Mouse (Mus musculus): ENCODE data around the gene 1700061G19Rik. TPM values are rescaled to one million over a fixed set of nuclear protein-coding genes. Genes with fewer than 3 reads are reported as not detected.

Gene 1700061G19Rik
- total and polyA plus RNA-seq, 3 experiments: 0.27 to 0.68 TPM; not detected in 1

DNA sequence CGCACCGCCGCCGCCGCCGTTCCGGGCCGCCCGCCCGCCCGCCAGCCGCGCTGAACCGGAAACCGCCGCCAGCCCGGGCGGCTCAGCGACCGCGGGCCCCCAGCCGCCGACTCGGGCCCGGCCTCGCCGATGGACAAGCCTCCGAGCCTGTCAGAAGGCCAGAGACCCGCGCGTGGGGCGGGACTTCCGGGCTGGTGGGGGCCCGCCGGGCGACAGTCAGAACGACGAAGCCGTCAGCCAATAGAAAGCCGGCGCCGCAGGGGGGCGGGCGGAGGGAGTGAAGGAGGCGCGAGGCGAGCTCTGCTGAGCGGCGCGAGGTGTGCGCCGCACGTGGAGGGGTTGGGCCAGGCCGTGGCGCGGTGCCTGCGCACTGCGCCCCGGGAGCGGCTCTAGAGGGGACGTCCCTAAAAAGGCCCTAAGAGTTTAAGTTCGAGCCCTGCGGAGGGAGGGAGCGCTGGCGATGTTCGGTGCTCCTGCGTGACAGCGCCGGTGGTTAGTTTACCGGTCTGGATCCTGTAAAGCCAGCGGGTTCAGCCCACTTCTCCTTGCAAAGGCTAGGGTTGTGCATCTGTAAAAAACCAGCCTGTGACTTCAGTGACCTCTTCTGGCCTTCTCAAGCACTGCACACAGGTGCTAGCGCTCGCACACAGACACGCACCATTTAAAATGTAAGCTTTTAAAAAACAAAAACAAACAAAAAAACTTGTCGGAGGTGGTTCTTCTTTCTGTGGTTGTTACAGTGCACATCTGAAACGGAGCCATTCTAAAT, 60.3 kb downstream of the 1700061G19Rik start, which contains the start of gene Mllt1 (continued):
- TF ChIP-seq E2F4 (IDR thresholded peaks at IDR 0.05; ENCODE audit: borderline replicate concordance, low read depth, low read length): peak; percentile 49; the same call in 1 of the 2 replicates
- TF ChIP-seq MXI1 (IDR thresholded peaks at IDR 0.05; ENCODE audit: low read depth, low read length): peak; percentile 96
- TF ChIP-seq RAD21 (IDR thresholded peaks at IDR 0.05; ENCODE audit: low read depth, low read length): peak; percentile 43
- peak; percentile 100 for TF ChIP-seq MAX (IDR thresholded peaks at IDR 0.05; ENCODE audit: low read length)
- no peak for TF ChIP-seq GABPA (IDR thresholded peaks at IDR 0.05; ENCODE audit: low read depth, low read length)
- no peak for TF ChIP-seq RCOR1 (IDR thresholded peaks at IDR 0.05; ENCODE audit: low read depth, low read length)
- peak; percentile 98 for TF ChIP-seq MAZ (IDR thresholded peaks at IDR 0.05; ENCODE audit: low read depth, low read length)
- TF ChIP-seq ETS1 (IDR thresholded peaks at IDR 0.05; ENCODE audit: low read depth, low read length): peak; percentile 61; the same call in 1 of the 2 replicates
- no peak for TF ChIP-seq POLR2AphosphoS5 (IDR thresholded peaks at IDR 0.05; ENCODE audit: borderline replicate concordance, low read depth, low read length)
- no peak for TF ChIP-seq UBTF (IDR thresholded peaks at IDR 0.05; ENCODE audit: borderline replicate concordance, insufficient read depth, low read depth, low read length)
- no peak for TF ChIP-seq MEF2A (IDR thresholded peaks at IDR 0.05; ENCODE audit: extremely low read depth, insufficient replicate concordance, low read depth, low read length, poor library complexity, severe bottlenecking)
- peak; percentile 93 for TF ChIP-seq BHLHE40 (IDR thresholded peaks at IDR 0.05; ENCODE audit: borderline replicate concordance, low read depth, low read length)
- peak in 1 of 2 experiments; percentile 38; a peak in 1 of 4 replicates for TF ChIP-seq EP300 (IDR thresholded peaks at IDR 0.05; ENCODE audit: low read depth in 1 of 2, low read length in 2 of 2)
- peak; percentile 65 for TF ChIP-seq USF1 (IDR thresholded peaks at IDR 0.05; ENCODE audit: low read depth, low read length)
- no peak for TF ChIP-seq CHD1 (IDR thresholded peaks at IDR 0.05; ENCODE audit: low read depth, low read length)
- TF ChIP-seq CTCF (IDR thresholded peaks at IDR 0.05 in 2 of 3, conservative IDR thresholded peaks at IDR 0.05 in 1 of 3; ENCODE audit: control insufficient read depth in 1 of 3, insufficient read depth in 1 of 3, low read depth in 2 of 3, low read length in 3 of 3, poor library complexity in 1 of 3, severe bottlenecking in 1 of 3): peak; percentile 41 to 49 (median 49)
- TF ChIP-seq ELF1 (IDR thresholded peaks at IDR 0.05; ENCODE audit: low read depth, low read length): peak; percentile 76
- peak; percentile 77 for TF ChIP-seq HCFC1 (IDR thresholded peaks at IDR 0.05; ENCODE audit: low read depth, low read length)
- peak; percentile 67 for TF ChIP-seq NRF1 (IDR thresholded peaks at IDR 0.05; ENCODE audit: insufficient read depth, low read depth, low read length, poor library complexity, severe bottlenecking)
- TF ChIP-seq CHD2 (IDR thresholded peaks at IDR 0.05; ENCODE audit: low read length): no peak
- no peak for TF ChIP-seq ZMIZ1 (IDR thresholded peaks at IDR 0.05; ENCODE audit: low read depth, low read length)

DNA sequence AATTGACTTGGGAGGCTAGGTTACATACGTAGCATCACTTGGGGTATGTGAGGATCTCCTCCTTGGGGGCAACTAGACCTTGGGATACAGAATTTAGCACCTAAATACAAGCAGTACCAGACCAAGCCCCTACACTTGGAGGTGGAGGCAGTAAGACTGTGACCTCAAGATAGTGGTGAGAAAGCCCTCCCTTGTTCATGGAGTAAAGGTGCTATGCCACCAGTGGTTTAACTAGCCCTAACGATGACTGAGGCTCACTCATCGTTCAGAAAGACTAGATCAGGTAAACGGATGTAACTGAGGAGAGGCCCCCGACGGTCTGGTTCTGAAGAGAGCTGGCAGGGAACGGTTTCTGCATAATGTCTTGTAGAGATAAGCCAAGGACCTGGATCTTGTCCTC, 61.5 kb downstream of the 1700061G19Rik start:
- Histone ChIP-seq H3K27ac (ENCODE audit: control insufficient read depth, low read depth, low read length) (no peak overlapping the region), H3K9me3 (replicated peaks; ENCODE audit: insufficient read depth, low read length) (no peaks in the 10 kb centered on the region), H3K4me1 (ENCODE audit: control insufficient read depth in 1 of 2, insufficient read depth in 2 of 2, low read length in 2 of 2) (peaks cover 0 to 3% of the 10 kb centered on the region in 2 experiments; a peak in 1 of 4 replicates), H3K79me2 (ENCODE audit: control insufficient read depth, insufficient read depth, low read length, poor library complexity) (peaks cover 34% of the 10 kb centered on the region), H3K27me3 (ENCODE audit: control insufficient read depth in 1 of 2, insufficient read depth in 2 of 2, low read length in 2 of 2) (peaks cover 1 to 3% of the 10 kb centered on the region in 2 experiments; a peak in 2 of 4 replicates), H3K36me3 (ENCODE audit: control insufficient read depth in 1 of 2, insufficient read depth in 2 of 2, low read length in 2 of 2) (peaks cover 0 to 10% of the 10 kb centered on the region in 2 experiments; a peak in 1 of 4 replicates), H3K9ac (ENCODE audit: control insufficient read depth, low read depth, low read length, poor library complexity, severe bottlenecking) (no peak overlapping the region), H3K4me3 (ENCODE audit: control insufficient read depth in 1 of 2, insufficient read depth in 1 of 2, low read depth in 2 of 2, low read length in 2 of 2) (no peak overlapping the region)
- no peak for DNase-seq (ENCODE audit: low read depth, low spot score)
- TF ChIP-seq ZMIZ1 (IDR thresholded peaks at IDR 0.05; ENCODE audit: low read depth, low read length) (no peak), POLR2AphosphoS5 (IDR thresholded peaks at IDR 0.05; ENCODE audit: borderline replicate concordance, low read depth, low read length) (no peak), MAX (IDR thresholded peaks at IDR 0.05; ENCODE audit: low read length) (no peak), GABPA (IDR thresholded peaks at IDR 0.05; ENCODE audit: low read depth, low read length) (no peak), CTCF (IDR thresholded peaks at IDR 0.05 in 2 of 3, conservative IDR thresholded peaks at IDR 0.05 in 1 of 3; ENCODE audit: control insufficient read depth in 1 of 3, insufficient read depth in 1 of 3, low read depth in 2 of 3, low read length in 3 of 3, poor library complexity in 1 of 3, severe bottlenecking in 1 of 3) (no peak), JUND (IDR thresholded peaks at IDR 0.05; ENCODE audit: low read depth, low read length) (no peak), BHLHE40 (IDR thresholded peaks at IDR 0.05; ENCODE audit: borderline replicate concordance, low read depth, low read length) (no peak), RCOR1 (IDR thresholded peaks at IDR 0.05; ENCODE audit: low read depth, low read length) (no peak), ZKSCAN1 (IDR thresholded peaks at IDR 0.05; ENCODE audit: low read depth, low read length) (no peak), TBP (IDR thresholded peaks at IDR 0.05; ENCODE audit: low read depth, low read length) (no peak), MEF2A (IDR thresholded peaks at IDR 0.05; ENCODE audit: extremely low read depth, insufficient replicate concordance, low read depth, low read length, poor library complexity, severe bottlenecking) (no peak), MYC (IDR thresholded peaks at IDR 0.05; ENCODE audit: low read depth, low read length) (no peak), MXI1 (IDR thresholded peaks at IDR 0.05; ENCODE audit: low read depth, low read length) (no peak), RAD21 (IDR thresholded peaks at IDR 0.05; ENCODE audit: low read depth, low read length) (no peak)

Data from MEL (cell line).